Mouse (Mus musculus): ENCODE measurements around the gene Cars2.
"Not testable (repeated sequence)": the region's sequence is repeated elsewhere in the genome, so short reads cannot be mapped to it uniquely, and the experiment has no call there.

The Cars2 gene

DNA sequence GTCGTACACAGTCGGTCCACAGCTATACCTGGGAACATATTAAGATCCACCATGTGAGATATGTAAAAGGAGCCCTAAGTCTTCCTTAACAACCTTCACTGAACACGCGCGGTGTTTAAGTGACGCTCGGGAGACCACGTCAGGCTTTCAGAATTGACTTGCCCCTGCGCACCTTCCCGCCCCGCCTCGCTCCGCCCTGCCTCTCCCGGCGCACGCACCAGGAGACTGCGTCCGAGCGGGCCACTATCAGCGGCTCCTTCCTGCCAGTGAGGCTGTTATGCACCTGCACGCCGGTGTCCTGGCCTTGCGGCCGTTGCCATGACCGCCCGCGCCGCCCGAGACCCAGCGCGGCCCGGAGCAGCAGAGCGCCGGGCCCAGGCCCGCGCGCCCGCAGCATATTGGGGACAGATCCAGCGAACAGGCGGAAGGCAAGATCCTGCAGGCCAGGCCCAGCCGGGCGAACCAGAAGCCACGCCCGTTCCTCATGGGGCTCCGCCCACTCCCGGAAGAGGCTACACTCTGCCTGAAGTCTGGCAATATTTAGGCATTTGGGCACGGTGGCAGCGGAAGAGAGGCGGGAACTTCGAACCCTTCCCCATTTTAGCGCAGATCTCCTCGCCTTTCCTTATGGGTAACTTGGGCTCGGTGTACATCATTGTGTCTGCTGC is at the start of gene Cars2:
Cars2 (minus strand) TSS at position 503 of the 668 bp plus-strand sequence.
- peak; percentile 96 to 97 for DNase-seq

DNA sequence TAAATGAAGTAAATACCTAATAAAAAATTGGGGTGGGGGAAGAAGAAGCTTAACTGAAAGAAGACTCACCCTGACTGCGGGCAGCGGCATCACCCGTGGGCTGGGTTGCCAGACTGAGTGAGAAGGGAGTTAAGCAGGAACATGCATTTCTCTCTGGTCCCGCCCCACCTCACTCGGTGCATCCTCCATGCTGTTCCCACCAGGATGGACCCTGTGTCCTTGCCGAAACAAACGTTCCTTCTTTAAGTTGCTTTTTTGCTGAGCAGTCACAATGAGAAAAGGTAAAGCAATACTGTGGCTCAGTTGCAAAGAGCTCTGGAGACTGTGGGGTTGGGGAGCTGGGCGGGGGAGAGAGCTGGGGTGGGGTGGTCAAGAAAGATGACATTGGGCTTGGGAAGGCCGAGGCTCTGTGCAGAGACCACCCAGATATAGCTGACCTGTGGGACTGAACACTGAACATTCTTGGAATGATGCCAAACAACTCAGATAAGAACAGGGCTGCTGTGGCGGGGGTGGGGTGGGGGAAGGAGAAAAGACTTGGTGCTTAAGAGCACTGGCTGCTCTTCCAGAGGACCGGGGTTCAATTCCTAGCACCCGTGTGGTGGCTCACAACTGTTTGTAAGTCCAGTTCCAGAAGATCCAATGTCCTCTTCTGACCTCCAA is 42.8 kb upstream of the Cars2 start:
- DNase-seq = no peak

DNA sequence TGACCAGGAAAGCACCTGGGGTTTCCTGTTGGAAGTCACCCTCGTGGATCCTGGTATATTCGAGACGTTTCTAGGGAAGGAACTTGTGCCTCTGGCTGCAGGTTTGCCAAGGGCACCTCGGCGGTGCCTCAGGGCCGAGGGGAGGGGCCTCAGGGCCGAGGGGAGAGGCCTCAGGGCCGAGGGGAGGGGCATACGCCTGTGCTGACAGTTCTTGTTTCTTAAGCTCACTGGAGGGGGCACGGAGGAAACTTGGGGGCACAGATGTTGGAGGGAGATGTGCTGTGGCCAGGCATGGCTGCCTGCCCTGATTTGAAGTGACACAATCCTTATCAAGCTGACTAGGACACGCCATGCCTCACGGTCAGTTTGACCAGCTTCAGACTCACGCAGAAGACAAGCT is 41.7 kb upstream of the Cars2 start:
- no peak for DNase-seq

DNA sequence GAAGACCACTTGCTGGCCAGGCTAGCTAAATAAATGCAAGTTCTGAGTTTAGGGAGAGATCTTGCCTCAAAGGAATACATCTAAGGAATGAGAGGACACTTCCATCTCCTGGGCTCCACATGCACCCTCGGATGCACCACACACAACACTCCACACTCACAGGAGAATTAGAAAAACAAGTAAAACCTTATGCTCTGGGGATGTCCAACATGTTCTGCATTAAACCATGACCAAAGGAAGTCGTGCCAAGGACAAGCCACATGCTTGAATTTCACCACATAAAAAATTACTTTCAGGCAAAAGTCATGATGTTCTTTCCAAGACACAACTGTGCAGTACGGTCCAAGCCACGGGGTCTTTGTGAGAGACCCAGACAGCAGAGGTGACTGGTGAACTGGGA is 41.3 kb upstream of the Cars2 start:
- no peak for DNase-seq

DNA sequence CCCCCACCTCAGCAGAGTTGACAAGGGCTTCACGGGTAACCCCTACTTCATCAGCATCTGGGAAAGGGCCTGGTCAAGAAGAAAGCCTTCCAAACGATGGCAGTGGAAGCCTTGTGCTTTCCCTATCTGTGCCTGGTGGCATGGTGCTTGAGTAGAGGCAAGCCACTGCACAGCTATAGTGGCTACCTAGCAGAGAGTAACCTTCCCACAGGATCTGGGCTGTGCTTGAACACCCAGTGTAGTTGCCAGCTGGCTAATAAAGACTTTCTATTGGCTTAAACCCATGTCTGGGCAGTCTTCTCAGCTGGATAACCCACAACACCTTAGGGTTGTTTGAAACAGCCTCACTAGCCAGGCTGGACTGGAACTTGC is 35.8 kb upstream of the Cars2 start:
- DNase-seq = no peak

DNA sequence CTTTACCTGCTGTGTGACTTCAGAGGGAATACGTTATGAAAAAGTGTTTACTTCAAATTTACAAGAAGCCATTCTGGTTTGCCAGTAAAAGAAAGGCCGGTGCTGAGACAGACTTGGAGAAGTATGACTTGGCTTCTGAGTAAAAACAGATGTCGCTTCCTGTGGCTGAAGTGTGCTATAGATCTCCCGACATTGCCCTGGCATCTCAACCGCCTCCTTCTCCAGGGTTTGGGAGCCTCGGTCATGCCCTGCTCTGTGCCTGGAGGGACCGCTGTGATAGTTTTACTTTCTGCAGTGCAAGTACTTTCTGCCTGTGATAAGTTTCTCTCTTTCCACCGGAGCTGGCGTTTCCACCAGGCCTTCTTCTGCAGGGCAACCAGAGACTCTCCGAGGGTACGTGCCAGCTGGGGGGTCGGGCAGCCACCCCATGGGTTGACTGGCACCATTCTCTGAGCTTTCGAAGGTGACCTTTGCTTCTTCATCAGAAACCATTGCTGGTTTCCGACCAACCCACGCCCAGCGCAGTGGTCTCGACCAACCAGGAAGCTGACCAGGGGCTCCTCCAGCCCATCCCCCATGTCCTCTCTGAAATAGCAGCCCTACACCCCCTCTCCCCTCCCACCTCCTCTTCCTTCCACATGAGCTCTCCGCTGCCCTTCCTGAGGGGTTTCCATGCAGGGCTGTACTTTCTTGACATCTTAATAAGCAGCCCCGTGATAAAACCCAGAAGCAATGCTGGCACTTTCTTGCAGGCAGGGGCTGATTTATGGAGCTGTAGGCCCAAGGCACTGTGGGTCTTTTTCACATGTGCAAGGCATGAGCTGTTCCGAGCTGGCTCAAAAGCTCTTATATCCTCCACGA is 35.2 kb upstream of the Cars2 start:
- DNase-seq = no peak

DNA sequence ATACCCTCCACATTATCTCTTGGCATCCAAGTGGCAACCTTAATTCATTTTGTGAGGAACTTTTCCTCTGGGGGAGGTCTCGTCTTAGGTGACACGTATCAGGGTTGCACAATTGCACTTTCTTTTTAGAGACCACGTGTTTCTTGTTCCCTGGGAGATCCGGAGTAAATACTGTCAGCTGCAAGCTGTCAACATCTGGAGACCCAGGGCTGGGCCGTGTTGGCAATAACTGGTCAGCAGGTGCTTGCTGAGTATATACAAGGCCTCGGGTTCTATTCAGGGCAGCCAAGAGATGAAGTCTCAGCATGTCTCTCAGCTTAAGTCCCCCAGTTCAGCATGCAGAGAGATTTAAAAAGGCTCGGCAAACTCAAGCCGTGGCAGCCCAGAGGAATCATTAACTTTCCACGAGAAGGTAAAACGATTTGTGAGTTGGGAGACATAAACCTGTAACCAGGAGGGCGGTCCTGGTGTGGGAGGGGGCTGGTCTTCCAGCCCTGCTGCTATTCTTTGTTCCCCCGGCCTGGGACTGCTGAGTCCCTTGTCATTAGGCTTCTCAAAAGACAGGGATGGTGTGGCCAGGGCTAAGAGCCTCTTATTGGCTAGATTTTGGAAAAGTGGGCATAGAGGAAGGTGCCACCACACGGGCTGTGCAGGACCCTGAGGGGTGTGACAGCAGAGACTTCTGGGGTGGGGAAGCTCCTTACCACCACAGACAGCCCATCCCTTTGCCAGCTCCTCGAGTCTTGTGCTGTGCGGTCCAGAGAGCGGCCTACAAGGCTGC is 25.2 kb upstream of the Cars2 start:
- DNase-seq = no peak

DNA sequence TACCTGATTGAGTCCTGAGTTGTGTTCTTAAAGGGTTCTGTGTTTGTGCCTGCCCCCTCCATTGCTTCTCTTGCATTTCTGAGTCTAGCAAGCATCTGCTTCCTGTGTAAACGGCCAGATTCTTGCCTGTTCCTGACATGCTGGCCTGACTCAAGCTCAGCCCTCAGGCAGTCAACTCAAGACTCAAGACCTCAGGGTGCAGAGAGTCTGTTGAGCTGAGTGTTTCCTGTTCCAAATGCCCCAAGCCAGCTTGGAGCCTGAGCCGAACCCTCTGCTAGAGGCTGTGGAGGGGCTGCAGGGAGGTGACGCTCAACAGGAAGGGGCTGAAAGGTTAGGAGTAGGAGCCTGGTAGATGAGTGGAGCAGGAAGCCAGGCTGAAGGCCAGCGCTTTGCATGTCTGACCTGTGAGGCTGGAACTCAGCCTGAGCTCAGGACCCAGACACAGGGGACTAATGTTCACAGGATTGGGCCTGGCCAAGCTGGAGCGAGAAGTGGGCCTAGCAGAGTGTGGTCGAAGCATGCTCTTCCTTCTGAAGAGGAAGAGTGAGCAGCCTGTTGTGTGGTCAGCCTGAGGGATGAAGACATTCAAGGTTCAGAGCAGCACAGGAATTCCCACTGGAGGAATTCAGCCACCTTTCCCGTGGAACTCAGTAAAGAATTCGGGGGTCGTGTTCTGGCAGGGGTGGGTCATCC is 24.5 kb upstream of the Cars2 start:
- DNase-seq = no peak

DNA sequence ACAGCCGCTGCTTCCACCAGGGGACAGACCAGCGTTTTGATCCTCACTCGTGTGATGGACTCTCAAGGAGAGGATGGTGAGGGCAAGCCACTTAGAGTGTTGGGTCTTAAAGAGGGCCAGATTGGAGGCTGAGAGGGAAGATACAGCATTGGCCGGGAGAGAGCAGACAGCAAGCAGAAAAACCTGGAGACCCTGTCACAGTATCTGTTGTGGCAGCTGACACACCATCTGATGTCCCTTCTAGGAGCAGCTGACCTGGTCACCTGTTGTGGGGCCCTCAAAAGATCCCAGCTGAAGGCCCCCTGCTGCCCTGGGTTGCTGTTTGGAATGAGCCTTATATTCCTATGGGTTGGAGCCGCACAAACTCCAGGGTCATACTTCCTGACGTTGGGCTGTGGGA is 21.8 kb upstream of the Cars2 start:
- DNase-seq = no peak

DNA sequence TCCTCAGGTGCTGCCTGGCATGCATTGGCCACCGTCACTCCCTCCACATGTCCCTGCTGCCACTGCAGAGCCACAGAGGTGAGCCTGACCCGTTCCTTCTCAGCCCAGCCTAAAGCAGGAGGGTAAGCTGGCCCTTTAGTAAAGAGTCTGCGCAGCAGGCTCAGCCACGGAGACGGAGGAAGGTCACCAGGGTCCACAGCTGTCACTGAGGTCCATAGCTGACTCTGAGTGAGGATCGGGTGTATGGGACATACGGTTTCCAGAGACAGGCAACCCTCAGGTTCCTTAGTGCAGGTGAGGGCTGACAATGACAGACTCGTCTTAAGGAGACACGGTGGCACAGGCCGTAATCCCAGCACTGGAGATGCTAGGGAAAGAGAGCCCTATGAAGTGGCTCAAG is 21.4 kb upstream of the Cars2 start:
- no peak for DNase-seq

DNA sequence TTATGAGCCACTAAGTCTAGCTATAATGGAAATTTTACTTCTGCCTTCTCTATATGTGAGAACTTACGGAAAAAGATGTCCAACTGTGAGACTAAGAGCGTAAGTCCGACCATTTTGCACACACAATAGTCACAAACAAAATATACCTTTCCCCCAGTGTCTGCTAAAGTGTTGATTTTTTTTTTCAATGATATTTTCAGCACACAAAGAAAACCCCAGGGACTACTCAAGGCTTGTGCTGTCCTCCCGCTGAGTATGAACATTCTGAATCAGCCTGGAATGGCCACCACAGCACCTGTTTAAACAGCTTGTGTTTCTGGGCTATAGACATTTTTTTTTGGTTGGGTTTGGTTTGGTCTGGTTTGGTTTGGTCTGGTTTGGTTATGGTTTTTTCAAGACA is 20.2 kb upstream of the Cars2 start:
- DNase-seq = no peak

DNA sequence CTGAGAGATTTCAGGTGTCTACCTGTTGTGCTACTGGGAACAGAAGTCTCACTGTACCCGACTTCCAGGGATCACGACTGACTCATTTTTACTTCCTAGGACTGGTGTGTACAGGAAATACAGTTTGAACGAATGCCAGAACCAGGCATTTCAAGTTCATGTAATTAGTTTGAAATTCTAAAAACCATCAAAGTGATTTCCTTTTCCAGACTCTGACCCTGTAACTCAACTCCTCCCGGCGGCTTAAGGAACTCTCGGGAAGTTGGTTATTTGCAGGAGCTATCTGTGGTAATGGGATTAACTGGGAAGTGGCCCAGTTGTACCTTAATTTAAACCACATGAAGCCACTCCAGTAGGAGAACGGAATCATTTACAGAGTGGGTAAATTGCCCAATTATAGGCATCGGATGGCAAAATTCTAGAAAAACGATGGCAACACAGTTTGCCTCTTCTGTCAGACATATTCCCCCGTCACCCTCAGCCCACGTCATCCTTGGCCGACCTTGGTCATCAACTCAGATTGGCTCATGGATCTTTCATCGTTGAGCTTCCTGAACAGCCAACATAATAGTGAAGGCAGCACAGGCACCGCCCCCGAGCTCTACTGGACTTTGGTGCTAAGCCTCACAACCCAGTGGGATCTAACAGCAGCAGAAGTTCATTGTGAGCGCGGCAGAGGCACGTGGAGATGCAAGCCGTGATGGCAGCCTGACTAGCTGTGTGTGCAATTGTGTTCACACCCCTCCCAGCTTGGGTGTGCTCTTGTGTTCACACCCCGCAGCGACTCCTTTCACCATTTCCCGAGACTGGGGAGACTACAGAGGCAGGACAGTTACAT is 18.9 kb upstream of the Cars2 start:
- DNase-seq = no peak

DNA sequence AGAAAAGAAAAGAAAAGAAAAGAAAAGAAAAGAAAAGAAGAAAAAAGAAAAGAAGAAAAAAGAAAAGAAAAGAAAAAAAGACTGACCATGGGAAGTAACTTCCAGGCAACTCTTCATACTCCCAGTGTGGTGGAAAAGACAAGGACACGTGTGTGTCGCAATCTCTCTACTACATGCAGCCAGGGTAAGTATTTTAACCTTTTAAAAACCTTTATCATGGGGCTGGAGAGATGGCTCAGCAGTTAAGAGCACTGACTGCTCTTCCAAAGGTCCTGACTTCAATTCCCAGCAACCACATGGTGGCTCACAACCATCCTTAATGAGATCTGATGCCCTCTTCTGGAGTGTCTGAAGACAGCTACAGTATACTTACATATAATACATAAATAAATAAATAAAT is 17.6 kb upstream of the Cars2 start:
- not testable (repeated sequence) for DNase-seq

DNA sequence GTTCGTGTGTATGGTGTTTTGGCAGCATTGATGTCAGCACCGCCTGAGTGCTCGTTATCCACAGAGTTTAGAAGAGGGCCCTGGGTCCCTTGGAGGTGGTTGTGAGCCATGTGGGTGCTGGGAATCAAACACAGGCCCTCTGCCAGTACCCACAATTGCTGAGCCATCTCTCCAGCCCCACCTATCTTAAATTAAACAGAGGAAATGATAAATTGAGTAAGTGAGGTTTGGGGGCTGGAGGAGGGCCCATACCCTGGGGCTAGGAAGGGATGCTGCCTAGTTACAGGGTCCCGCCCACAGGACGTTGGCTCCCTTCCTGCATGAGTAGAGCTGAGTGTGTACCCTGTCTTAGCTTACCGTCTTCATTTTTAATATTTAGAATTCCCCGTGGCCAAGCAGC is 14.1 kb upstream of the Cars2 start:
- no peak for DNase-seq

DNA sequence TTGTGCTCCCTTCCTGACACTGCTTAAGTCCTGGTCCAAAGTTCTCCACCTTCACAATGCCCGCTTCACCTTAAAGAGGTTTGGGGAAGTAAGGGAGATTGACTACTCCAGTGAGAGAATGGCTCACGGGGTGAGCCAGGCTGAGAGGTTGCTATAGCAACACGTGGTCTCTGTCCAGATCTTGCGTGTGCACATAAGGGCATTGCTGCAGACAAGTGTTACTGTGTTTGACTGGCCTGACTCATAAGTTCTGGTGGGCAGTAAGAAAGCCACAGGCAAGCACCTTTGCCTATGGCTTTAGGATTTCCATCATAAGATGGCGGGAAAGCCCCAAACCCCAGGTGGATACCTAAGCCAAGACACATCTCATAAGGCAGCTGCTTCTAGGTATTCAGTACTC is 13.7 kb upstream of the Cars2 start:
- no peak for DNase-seq

DNA sequence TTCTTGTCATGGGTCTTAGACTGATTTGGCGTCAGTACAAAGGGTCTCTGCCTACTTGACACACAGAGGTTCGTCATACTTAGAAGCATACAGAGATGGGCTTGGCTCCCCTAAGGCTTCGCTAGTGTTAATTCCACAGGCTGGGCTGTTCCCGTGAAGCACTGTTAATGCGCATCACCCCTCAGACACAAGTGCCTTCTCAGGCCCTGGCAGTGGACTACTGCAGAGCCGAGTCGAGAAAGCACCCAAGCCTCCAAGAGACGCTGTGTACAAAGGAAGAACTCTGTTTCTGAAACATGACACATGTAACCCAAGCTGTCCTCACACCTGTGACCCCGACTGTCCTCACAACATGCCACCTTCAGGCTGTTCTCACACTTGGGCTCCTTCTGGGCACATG is 9.6 kb upstream of the Cars2 start:
- DNase-seq = no peak

DNA sequence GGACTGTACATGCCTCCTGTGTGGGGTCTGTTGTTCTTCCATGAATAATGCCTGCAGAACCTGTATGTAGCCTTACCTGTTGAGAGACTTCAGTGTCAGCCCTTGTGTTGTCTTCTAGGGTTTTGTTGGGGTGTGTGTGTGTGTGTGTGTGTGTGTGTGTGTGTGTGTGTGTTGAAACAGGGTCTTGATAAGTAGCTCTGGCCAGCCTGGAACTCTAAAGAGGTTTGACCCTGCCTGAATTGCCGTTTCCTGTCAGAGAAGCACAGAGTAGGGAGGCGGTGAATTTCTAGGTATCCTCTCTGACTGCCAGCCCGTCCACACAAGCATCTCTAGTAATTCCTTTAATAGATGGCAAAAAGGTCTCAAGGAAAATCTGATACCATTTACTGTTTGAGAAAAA is 8.9 kb upstream of the Cars2 start:
- DNase-seq = no peak

DNA sequence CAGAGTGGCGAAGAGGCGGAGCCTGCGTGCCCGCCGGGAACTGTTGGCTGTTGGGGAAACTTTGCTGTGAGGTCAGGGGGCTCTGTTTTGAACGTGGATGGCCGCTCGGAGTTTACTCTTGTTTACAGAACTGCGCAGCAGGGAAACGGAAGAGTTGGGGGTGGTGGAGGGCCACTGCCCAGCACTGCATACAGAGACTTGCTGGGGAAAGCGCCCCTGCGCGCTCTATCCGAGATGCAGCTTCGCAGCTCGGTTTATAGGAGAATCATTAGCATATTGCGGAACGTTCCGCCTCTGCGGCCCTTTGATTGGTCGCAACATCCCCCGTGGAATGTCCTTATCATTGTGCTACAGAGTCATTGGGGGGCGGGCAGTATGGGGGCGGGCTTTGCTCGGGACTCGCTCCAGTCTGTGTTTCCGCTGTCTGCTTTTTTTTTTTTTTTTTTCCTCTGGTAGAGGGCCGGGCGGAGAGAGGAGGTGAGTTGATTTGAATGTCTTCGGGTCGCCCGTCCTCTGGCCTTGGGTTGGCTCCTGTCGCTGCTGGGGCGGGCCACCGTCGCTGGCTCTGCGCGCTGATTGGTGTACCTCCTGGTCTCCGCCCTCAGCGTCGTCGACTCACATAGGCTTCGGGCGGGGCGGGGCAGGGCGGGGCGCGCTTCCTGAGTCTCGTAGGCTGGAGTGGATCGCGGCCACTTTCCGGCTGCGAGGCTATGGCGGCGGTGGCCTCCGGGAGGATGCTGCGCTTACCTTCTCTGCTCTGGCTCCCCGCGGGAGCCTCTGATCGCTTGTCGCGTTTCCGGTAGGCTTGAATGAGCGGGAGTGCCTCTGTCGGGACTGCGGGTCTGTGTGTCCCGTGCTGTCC is 7.4 kb upstream of the Cars2 start:
- peak; percentile 98 to 99 for DNase-seq

DNA sequence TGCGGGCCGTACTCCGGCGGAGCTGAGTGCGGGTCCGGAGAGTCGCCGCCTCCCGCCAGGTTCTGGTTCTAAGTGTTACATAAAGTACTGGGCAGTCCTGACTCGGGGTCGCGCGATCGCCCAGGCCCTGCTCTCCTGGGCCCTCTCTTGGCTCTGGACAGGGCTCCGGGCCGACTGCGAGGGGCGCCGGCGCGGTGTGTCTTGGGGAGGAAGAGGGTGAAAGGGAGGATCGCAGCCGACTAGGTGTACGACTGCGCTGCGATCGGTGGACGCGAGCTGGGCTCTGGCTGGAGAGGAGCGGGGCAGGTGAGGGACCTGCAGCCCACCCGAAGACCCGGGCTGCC is 6.8 kb upstream of the Cars2 start:
- peak; percentile 38 to 80 for DNase-seq

DNA sequence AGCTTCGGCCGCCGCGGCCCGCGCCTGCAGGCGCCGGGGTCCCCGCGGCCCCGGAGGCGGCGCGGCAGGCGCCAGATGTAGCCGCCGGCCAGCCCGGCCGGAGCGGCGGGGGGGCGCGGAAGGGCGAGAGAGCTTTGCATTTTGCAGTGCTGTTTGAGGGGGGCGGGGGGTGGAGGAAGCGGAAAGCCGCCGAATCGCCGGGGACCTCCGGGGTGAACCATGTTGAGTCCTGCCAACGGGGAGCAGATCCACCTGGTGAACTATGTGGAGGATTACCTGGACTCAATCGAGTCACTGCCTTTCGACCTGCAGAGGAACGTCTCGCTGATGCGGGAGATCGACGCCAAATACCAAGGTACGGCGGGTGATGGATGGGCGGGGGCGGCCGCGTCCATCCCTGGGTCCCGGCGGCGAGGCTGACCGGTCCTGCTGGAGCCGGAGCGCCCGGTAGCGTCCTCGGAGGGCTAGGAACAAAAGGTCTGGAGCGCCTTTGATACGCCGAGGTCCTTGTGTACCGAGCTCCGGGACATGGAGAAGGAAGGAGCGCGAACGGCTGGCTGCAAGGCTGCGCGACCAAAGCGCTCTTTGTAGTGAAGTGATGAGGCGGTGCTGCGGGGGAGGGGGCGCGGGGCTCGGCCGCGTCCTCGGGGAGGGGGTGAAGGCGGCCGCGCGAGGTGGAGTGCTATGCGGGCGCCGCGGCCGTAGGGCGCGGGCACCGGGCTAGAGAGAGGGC is 6.3 kb upstream of the Cars2 start:
- peak; percentile 47 to 71 for DNase-seq

Measured in kidney, postnatal 25 days (tissue).